Mouse (Mus musculus) midbrain, embryonic 10.5 days (tissue): ENCODE results near the gene Bora. TPM values are rescaled to one million over a fixed set of nuclear protein-coding genes. Genes with fewer than 3 reads are reported as not detected.
A peak's percentile ranks its signal among the peaks of the same experiment; 100 is the strongest.
"Not testable (repeated sequence)": the region's sequence is repeated elsewhere in the genome, so short reads cannot be mapped to it uniquely, and the experiment has no call there.

Source experiments
- DNase-seq: peaks from one replicate; pipeline ENCODE4 v3.0.0-alpha.2; 2017; ENCODE audit warnings: low spot score
- H3K27ac ChIP-seq: fragments of 300-500 bp; sonication (generic); replicated peaks from 2 replicates; pipeline ENCODE4 v1.5.1; 2016; ENCODE audit warnings: mild to moderate bottlenecking
- H3K27me3 ChIP-seq: fragments of 300-500 bp; sonication (generic); 2 replicates; pipeline ENCODE4 v1.6.1; 2016; ENCODE audit warnings: low read depth, mild to moderate bottlenecking; ENCODE audit not compliant: poor library complexity, severe bottlenecking
- H3K36me3 ChIP-seq: fragments of 300-500 bp; sonication (generic); 2 replicates; pipeline ENCODE4 v1.6.1; 2016; ENCODE audit warnings: mild to moderate bottlenecking, moderate library complexity
- H3K4me1 ChIP-seq: fragments of 300-500 bp; sonication (generic); 2 replicates; pipeline ENCODE4 v1.6.1; 2016
- H3K4me3 ChIP-seq: fragments of 300-500 bp; sonication (generic); 2 replicates; pipeline ENCODE4 v1.5.1; 2016; ENCODE audit warnings: mild to moderate bottlenecking, moderate library complexity
- H3K9me3 ChIP-seq: fragments of 300-500 bp; sonication (generic); replicated peaks from 2 replicates; pipeline ENCODE4 v1.6.1; 2016; ENCODE audit warnings: mild to moderate bottlenecking
- WGBS: fragments of 180-500 bp; shearing (Covaris S2); methylation state at CpG from one replicate; pipeline ENCODE4 v1.1.7; 2016; 5-methylcytosine and 5-hydroxymethylcytosine counted together
- polyA plus RNA-seq: library from polyadenylated mRNA; unstranded; fragments of >200 nt; fragmentation: Nextera tagmentation; extraction: Ambion mirVana; gene quantifications from 2 replicates; pipeline ENCODE4 v1.2.1, GENCODE M21; 2016

Gene Bora
- polyA plus RNA-seq = 82.8 and 87.7 TPM in 2 replicates

DNA sequence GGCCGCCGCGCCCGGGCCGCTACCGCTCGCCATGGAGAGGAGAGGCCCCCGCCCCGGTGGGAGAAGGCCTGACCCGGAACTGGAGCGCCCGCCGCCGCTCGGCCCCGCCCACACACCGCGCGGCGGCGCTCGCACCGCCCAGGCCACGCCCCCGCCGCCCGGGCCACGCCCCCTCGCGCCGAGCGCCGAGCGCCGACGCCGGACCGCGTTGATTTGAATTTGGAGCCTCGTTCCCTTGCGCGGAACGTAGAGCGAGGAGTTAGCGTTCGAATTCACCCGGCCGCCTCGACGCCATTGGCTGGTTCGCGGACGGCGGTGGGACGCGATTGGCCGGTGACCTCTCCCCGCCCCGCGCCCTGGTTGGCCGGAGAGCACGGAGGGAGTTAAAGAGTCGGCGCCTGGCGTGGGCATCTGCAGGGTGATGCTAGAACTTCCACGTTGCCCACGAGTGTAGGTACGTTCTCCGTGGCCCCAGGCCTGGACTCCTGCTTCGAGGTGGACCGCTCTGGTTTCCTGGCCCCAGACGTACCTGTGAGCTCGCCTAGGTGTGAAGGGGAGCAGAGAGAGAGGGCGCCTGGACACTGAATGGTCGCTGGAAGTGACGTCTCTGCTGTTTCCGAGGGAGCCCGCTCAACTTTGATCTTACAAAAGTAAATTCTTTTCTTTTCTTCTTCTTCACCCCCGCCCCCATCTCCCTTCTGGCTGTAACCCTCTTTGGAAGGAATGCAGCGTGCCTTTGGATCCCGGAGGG lies at the start of gene Bora, which contains the start of gene Mzt1:
Bora (plus strand) TSS at position 192 of the 751 bp plus-strand sequence.
Mzt1 (minus strand) TSS at position 104 of the 751 bp plus-strand sequence.
- WGBS = under 1% methylated on average over 71 of the region's 81 CpGs

DNA sequence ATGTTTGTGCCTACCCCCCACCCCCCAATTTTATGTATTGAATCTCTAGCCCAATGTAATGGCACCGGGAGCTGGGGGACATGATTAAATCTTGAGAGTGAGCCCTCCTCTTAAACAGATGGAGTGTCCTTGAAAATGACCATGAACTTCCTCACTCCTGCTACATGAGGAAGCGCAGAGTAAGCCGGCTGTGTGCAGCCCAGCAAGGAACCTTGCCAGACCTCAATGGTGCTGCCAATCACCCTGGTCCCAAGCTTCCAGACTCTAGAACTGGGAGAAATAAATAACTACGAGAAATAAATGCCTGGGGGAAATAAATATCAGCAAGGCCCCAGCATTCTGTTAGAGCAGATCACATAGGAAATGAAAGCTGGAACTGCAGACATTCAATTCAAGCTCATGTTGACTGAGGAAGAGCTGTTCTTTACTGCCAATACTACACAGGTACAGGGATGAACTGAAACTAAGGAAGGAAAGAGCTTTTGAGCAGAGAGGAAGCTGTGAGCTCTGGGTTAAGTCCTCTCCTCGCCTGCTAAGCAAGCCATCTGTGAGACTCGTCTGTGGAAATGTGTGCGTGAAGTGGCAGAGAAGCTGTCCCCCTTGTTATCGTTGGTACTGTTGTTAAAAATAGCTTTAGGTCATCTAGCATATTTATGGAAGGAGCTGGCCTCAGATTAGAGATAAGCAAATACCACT lies 35.6 kb upstream of the Bora start:
- Histone ChIP-seq H3K9me3 (no peaks in the 10 kb centered on the region), H3K27me3 (no peaks in the 10 kb centered on the region), H3K4me1 (no peaks in the 10 kb centered on the region), H3K4me3 (no peak overlapping the region), H3K36me3 (no peaks in the 10 kb centered on the region), H3K27ac (no peak overlapping the region)
- no peak for DNase-seq
- WGBS = 89% methylated on average over 8 of the region's 8 CpGs

More for the DNA sequence above, at the start of gene Bora, which contains the start of gene Mzt1:
- Histone ChIP-seq H3K27ac (peak within 1 kb of the TSS; percentile 97), H3K9me3 (no peaks in the 10 kb centered on the region), H3K4me1 (peaks cover 43% of the 10 kb centered on the region), H3K4me3 (peak within 1 kb of the TSS; percentile 94), H3K36me3 (peaks cover 29% of the 10 kb centered on the region), H3K27me3 (no peaks in the 10 kb centered on the region)
- DNase-seq = peak; percentile 97

DNA sequence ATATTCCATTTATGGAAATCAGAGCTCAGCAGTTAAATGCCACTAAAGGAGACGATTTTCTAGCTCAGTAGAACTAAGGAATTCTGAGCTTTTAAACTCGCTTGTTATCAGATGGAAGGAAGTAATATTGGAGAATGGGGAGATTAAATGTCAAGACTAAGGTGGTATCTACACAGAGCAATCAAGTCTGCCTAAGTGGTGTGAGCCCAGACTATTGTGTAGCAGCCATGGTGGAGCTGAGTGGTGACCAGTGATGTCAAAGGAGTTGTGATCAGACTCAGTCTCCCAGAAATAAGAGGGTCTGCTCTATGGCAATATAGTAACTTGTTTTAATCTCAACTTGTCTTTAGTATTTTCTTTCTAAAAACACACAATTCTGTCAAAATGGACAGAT lies 35.1 kb upstream of the Bora start:
- Histone ChIP-seq H3K27ac (no peak overlapping the region), H3K9me3 (no peaks in the 10 kb centered on the region), H3K27me3 (no peaks in the 10 kb centered on the region), H3K4me3 (no peak overlapping the region), H3K36me3 (no peaks in the 10 kb centered on the region), H3K4me1 (no peaks in the 10 kb centered on the region)
- no peak for DNase-seq
- 77% methylated on average over 2 of the region's 2 CpGs for WGBS

DNA sequence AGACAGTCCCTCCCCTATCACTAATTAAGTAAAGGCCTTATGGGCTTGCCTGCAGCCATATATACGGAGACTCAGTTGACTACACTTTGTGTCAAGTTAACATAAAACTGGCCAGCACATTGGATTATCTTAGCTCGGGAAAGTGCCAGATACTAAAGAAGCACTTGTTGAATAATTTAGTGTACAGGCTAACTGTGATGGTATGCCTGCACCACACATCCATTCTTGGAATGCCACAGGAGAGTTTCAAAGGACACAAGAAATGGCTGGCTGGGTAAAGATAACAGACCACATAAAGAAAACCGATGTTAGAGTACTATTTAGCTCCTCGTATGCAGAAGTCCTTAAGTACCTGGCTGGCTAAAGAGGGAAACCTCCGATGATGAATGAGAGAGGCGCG lies 27.3 kb upstream of the Bora start:
- WGBS = 90% methylated on average over 7 of the region's 7 CpGs
- Histone ChIP-seq H3K36me3 (no peaks in the 10 kb centered on the region), H3K27me3 (no peaks in the 10 kb centered on the region)

DNA sequence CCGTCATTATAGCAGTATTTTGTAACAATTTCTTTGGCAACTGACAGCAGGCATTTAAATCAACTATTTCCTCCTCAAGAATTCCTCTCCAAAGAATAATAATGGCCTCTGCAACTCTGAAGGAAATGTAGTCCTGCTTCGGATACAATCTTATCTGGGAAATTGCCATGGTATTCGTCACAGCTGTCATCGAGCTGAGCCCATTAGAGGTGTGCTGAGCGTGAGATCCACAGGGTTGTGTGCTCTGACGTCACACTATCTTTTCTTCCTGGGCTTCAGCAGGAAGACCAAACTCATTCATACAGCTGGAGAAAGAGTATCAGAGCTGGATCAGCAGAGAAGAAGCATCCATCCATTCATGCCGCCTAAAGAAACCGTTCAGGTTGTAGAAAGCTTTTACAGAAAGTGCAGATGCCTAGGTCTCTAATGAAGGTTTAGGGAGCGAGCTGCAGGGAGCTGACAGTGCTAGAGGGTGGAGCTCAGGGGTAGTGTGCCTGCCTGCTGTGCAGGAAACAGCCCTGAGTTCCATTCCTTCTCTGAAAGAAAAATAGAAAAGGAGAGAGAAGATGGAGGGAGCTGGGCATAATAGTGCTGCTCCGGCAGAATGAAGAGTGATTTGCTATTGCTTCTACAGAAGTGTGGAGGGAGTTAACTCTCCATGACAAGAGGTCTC lies 26.8 kb upstream of the Bora start:
- no peaks in the 10 kb centered on the region for H3K27me3 ChIP-seq
- no peaks in the 10 kb centered on the region for H3K9me3 ChIP-seq
- no peak for DNase-seq
- 77% methylated on average over 10 of the region's 10 CpGs for WGBS
- H3K4me3 ChIP-seq = no peak overlapping the region
- no peaks in the 10 kb centered on the region for H3K36me3 ChIP-seq
- H3K4me1 ChIP-seq = peaks cover 3% of the 10 kb centered on the region; the same call in 1 of the 2 replicates
- H3K27ac ChIP-seq = no peak overlapping the region

More for the DNA sequence above, 27.3 kb upstream of the Bora start:
- Histone ChIP-seq H3K9me3 (no peaks in the 10 kb centered on the region), H3K27ac (no peak overlapping the region), H3K4me1 (peaks cover 3% of the 10 kb centered on the region; the same call in 1 of the 2 replicates), H3K4me3 (no peak overlapping the region)
- DNase-seq = no peak

DNA sequence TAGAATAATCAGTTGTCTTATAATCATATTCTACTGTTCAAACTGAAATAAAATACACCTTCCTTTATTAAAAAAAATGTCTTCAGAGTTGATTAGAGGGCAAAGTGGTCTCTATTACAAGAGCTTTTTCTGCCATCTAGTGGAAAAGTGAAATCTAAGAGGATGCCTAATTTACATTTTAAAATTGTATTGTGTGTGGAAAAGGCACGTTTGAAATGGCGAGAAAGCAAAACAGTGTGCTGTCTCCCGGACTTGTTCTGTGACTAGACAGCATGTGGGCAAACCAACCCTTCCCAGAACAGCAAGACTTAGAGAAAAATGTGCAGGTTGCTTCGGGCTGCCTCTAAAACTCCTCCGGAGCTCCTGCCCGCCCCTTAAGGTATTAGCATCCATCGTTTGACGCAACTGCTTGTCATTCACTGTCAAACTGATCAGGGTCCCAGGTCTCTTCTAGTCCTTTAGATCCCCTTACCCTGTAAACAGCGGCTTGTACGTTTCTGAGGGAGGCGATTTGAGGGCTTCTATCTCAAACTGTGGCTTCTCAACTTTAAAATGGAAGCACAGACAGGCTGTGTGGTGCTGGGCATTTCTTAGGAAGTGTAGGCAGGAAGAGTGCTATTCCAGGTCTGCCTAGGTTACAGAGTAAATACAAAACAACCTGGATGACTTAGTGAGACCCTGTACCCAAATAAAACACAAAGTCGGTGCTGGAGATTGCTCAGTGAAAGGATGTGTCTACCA lies 23.5 kb upstream of the Bora start:
- Histone ChIP-seq H3K4me3 (peak overlapping the region; percentile 34; the same call in 1 of the 2 replicates), H3K27ac (0 out of 2 replicates have a peak overlapping the region, but pooled peaks have one; percentile 4), H3K27me3 (no peaks in the 10 kb centered on the region), H3K36me3 (no peaks in the 10 kb centered on the region), H3K4me1 (peaks cover 3% of the 10 kb centered on the region; the same call in 1 of the 2 replicates), H3K9me3 (no peaks in the 10 kb centered on the region)
- 55% methylated on average over 12 of the region's 12 CpGs for WGBS
- no peak for DNase-seq

DNA sequence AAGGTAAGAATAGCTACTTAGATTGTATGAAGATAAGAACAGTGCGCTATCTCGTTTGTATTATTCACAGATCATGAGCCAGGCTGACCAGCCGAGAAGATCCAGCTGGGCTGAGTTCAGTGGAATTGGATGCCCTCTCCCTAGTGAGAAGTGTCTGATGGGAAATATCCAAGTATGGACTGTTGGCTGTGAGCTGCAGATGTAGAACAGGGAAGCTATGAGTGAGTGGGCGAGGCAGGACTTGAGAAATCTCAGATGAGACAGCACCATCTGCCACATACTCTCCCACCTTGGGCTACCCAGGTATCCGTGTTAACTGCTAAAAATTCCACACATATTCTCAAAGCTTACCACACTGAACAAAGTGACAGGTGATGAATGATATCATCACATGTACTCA lies 16.0 kb upstream of the Bora start:
- Histone ChIP-seq H3K4me3 (no peak overlapping the region), H3K27me3 (no peaks in the 10 kb centered on the region), H3K36me3 (peaks cover 23% of the 10 kb centered on the region), H3K4me1 (peaks cover 3% of the 10 kb centered on the region; the same call in 1 of the 2 replicates), H3K9me3 (no peaks in the 10 kb centered on the region), H3K27ac (no peak overlapping the region)
- DNase-seq = no peak
- 92% methylated on average over 5 of the region's 5 CpGs for WGBS

DNA sequence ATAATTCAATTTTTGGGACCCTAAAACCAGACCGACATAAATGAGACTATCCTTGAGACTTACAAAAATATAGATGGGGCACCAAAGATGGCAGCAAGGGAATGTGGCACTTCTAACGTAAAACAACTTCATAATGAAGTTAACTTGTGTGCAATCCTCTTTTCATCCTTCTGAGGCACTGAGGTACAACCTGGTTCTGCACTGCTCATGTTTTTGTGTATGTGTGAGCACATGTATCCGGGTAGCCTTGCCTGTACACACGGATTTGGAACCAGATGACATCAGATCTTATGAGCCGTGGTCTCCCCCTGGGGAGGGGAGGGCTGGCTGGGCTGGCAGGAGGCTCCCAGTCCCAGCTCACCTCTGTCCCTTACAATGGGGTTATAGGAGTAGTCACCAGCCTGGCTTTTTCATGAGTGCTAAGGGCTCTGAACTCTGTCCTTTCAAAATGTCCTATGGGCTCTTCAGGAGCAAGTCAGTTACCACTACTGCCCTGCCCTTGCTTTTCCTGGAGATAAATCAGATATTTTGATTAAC lies 14.6 kb upstream of the Bora start:
- Histone ChIP-seq H3K36me3 (peaks cover 38% of the 10 kb centered on the region), H3K4me1 (peaks cover 3% of the 10 kb centered on the region; the same call in 1 of the 2 replicates), H3K4me3 (no peak overlapping the region), H3K9me3 (no peaks in the 10 kb centered on the region), H3K27ac (no peak overlapping the region), H3K27me3 (no peaks in the 10 kb centered on the region)
- WGBS = 94% methylated on average over 5 of the region's 5 CpGs
- DNase-seq = no peak

DNA sequence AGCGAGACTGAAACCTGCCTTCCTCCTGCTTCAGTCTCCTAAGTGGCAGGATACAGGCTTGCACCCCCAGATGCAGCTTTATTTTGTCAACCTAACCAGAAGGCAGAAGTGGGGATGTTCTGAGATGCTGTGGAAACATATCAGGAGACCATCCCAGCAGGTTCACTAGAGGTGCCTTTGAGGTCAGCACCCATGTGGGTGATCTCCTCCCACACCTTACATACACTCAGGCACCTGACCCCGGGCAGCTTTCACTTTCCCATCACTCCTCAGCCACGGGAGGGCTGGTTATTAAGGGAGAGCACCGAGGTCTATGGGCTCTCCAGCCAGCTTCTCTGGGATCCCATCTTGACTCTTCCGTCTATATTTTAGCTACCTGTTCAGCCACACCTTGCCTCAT lies 13.4 kb upstream of the Bora start:
- H3K9me3 ChIP-seq = no peaks in the 10 kb centered on the region
- 87% methylated on average over 5 of the region's 5 CpGs for WGBS
- no peaks in the 10 kb centered on the region for H3K27me3 ChIP-seq
- DNase-seq = no peak
- H3K27ac ChIP-seq = no peak overlapping the region
- peaks cover 3% of the 10 kb centered on the region; the same call in 1 of the 2 replicates for H3K4me1 ChIP-seq
- H3K4me3 ChIP-seq = no peak overlapping the region
- peaks cover 42% of the 10 kb centered on the region for H3K36me3 ChIP-seq

DNA sequence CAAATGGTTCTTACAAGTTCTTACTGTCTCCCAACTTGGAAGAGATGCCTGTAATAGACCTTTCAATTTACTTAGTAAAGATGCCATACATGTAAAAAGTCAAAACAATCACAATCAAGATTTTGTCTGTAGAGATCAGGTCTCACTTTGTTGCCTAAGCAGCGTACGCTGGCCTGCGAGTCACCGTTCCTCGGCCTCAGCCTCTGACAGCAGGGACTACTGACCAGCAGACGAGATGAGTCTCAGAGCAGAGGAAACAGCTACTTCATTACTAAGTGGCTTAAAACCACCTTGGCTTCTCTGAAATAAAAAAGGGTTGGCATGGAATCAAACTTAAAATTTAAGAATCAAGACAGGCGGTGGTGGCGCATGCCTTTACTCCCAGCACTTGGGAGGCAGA lies 11.2 kb upstream of the Bora start:
- H3K36me3 ChIP-seq = peaks cover 63% of the 10 kb centered on the region
- H3K4me3 ChIP-seq, DNase-seq, H3K27ac ChIP-seq, H3K4me1 ChIP-seq, H3K9me3 ChIP-seq, H3K27me3 ChIP-seq: not testable (repeated sequence)
- WGBS = 96% methylated on average over 8 of the region's 8 CpGs

DNA sequence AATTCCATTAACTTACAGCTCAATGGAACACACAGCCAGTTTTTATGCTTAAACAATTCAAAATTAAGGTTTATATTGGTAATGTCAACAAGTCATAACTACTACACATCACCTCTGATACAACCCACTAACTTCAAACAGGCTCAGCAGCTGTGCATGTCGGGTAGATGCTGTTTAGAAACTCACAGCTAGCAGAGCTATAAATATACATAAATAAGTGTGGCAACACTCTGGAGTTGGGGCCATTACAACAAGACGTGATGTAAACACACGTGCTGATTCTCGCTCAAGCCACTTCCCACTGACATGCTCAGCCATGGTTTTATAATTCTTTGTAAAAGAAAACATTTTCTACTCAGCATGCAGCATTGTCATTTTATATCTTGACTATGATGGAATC lies 10.0 kb upstream of the Bora start:
- WGBS = 91% methylated on average over 4 of the region's 4 CpGs
- Histone ChIP-seq H3K4me1 (peaks cover under 1% of the 10 kb centered on the region; the same call in 1 of the 2 replicates), H3K27ac (no peak overlapping the region), H3K9me3 (no peaks in the 10 kb centered on the region), H3K36me3 (peaks cover 63% of the 10 kb centered on the region), H3K27me3 (no peaks in the 10 kb centered on the region), H3K4me3 (no peak overlapping the region)
- no peak for DNase-seq

DNA sequence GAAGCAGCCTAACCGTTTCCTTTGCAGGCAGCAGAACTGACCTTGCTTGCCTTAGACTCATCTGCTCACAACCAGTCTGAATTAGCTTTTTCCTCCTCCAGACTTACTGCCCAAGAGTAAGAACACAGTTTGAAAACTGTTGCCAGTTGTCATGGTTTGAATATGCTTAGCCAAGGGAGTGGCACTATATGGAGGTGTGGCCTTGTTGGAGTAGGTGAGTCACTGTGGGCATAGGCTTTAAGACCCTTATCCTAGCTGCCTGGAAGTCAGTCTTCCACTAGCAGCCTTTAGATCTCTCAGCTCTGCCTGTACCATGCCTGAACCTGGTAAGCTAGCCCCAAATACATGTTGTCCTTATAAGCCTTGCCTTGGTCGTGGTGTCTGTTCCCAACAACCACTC lies 8.3 kb upstream of the Bora start:
- DNase-seq = no peak

More for the DNA sequence above, 8.3 kb upstream of the Bora start:
- WGBS = 93% methylated on average over 2 of the region's 2 CpGs
- Histone ChIP-seq H3K4me3 (no peak overlapping the region), H3K27ac (no peak overlapping the region), H3K4me1 (peaks cover 11% of the 10 kb centered on the region), H3K27me3 (no peaks in the 10 kb centered on the region), H3K36me3 (peaks cover 54% of the 10 kb centered on the region), H3K9me3 (no peaks in the 10 kb centered on the region)
